Mouse (Mus musculus) cerebellum, adult 9-11 months (tissue): ENCODE results near the gene Obp1a.

Experiments
- DNase-seq: peaks from one replicate; pipeline ENCODE4 v3.0.0; 2022

The Obp1a gene

DNA sequence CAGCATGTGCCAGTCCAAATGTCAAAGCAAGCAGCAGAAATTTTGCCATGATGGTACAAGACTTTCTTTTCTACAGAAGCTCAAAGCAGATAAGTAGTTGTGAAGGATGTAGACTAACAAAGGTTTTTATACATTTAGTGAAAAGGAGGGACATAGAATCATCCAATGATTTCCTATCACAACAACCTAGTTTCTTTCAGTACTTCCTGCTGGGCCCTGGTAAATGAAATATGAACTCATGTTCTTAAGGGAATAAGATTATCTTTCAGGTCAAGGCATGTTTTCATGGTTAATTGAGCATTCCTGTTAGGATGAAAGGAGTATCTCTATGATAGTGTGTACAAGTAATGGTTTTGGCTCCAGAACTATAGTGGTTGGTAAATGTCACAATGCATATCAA lies at the start of gene Obp1a:
TSS of gene Obp1a (minus strand) at position 101 of the 400 bp plus-strand sequence.
- DNase-seq, result no peak

DNA sequence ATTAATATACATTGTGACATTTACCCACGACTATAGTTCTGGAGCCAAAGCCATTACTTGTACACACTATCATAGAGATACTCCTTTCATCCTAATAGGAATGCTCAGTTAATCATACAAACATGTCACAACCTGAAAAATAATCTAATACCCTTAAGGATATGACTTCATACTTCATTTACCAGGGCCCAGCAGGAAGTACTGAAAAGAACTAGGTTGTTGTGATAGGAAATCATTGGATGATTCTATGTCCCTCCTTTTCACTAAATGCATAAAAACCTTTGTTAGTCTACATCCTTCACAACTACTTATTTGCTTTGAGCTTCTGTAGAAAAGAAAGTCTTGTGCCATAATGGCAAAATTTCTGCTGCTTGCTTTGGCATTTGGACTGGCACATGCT lies 34.0 kb upstream of the Obp1a start, which contains the start of gene Gm5938:
TSS of gene Gm5938 (plus strand) at position 301 of the 400 bp plus-strand sequence.
- no peak for DNase-seq
